Mouse (Mus musculus) liver, postnatal 0 days (tissue): ENCODE data around the gene Arl6ip4. TPM values are rescaled to one million over a fixed set of nuclear protein-coding genes. Genes with fewer than 3 reads are reported as not detected.
A peak's percentile ranks its signal among the peaks of the same experiment; 100 is the strongest.

Experiments used
- ATAC-seq: fragments of 200-750 bp; cut with Nextera tagmentation; 2 replicates; pipeline ENCODE4 v1.8.0; 2017; ENCODE audit warnings: mild to moderate bottlenecking, moderate library complexity
- DNase-seq: peaks from one replicate; pipeline ENCODE4 v3.0.0-alpha.2; 2016
- H3K27ac ChIP-seq: fragments of 300-500 bp; sonication (generic); 2 replicates; pipeline ENCODE4 v1.5.1; 2014; ENCODE audit warnings: antibody characterized with exemption, moderate library complexity, mild to moderate bottlenecking, low read depth
- H3K27me3 ChIP-seq: fragments of 300-500 bp; sonication (generic); 2 replicates; pipeline ENCODE4 v1.6.1; 2014; ENCODE audit warnings: low read length, control low read depth, mixed read lengths; ENCODE audit not compliant: insufficient read depth
- H3K36me3 ChIP-seq: fragments of 300-500 bp; sonication (generic); replicated peaks from 2 replicates; pipeline ENCODE4 v1.6.1; 2014; ENCODE audit warnings: mild to moderate bottlenecking, control low read depth, low read length, moderate library complexity, mixed read lengths; ENCODE audit not compliant: insufficient read depth
- H3K4me1 ChIP-seq: fragments of 300-500 bp; sonication (generic); 2 replicates; pipeline ENCODE4 v1.6.1; 2014; ENCODE audit warnings: antibody characterized with exemption, mild to moderate bottlenecking, control low read depth; ENCODE audit not compliant: insufficient read depth
- H3K4me2 ChIP-seq: fragments of 300-500 bp; sonication (generic); 2 replicates; pipeline ENCODE4 v1.6.1; 2014; ENCODE audit warnings: low read depth, mild to moderate bottlenecking, low read length, moderate library complexity, mixed read lengths
- H3K4me3 ChIP-seq: fragments of 300-500 bp; sonication (generic); 2 replicates; pipeline ENCODE4 v1.5.1; 2014; ENCODE audit warnings: low read depth, low read length
- H3K9ac ChIP-seq: fragments of 300-500 bp; sonication (generic); replicated peaks from 2 replicates; pipeline ENCODE4 v1.6.1; 2014; ENCODE audit warnings: mild to moderate bottlenecking, moderate library complexity
- H3K9me3 ChIP-seq: fragments of 300-500 bp; sonication (generic); 2 replicates; pipeline ENCODE4 v1.6.1; 2016; ENCODE audit warnings: mild to moderate bottlenecking, control low read depth, low read length, mixed read lengths
- CTCF ChIP-seq: sonication (generic); IDR thresholded peaks from 2 replicates; pipeline ENCODE4 v1.5.1; 2016; ENCODE audit warnings: antibody characterized with exemption, low read depth
- EP300 ChIP-seq: IDR thresholded peaks from 2 replicates; pipeline ENCODE4 v1.6.1; 2016; ENCODE audit warnings: antibody characterized with exemption, low read depth, mild to moderate bottlenecking
- WGBS: fragments of 180-500 bp; shearing (Covaris S2); extraction: QIAGEN DNeasy Blood & Tissue Kit; methylation state at CpG from one replicate; pipeline ENCODE4 v1.1.7; 2014; ENCODE audit not compliant: insufficient replicate concordance; 5-methylcytosine and 5-hydroxymethylcytosine counted together
- polyA plus RNA-seq: library from polyadenylated mRNA; unstranded; fragments of >200 nt; fragmentation: Nextera tagmentation; extraction: Ambion mirVana; gene quantifications from 2 replicates; pipeline ENCODE4 v1.2.1, GENCODE M21; 2015

Gene Arl6ip4
- polyA plus RNA-seq, 1 experiment from 2014 or later, result 53.9 TPM

- no peak overlapping the region for H3K9ac ChIP-seq
Measured at GRCm38 (mm10) chr5:124155943-124156342, 40.1 kb downstream of the Arl6ip4 start.

DNA sequence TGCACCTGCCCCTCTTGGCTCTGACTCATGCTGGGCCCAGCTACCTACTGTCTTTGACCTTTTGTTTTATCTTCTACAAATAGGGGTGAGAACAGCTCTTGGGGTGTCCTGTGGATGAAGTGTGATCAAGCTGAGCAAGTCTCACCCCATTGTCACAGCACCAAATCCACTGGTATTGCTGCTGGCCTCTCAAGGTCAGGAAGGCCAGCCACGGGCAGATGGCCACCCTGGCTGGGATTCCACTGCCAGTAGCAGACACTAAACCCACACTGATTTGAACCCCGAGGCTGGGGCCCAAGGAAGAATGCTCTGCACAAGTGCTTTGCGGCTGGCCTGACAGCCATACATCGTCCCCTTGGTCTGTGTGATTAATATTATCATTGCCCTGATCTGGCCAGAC lies 42.4 kb downstream of the Arl6ip4 start:
- no peak for ATAC-seq
- H3K4me3 ChIP-seq, result no peak overlapping the region
- H3K27ac ChIP-seq, result no peak overlapping the region
- no peak for DNase-seq
- H3K9ac ChIP-seq, result no peak overlapping the region
- no peaks in the 10 kb centered on the region for H3K36me3 ChIP-seq
- no peaks in the 10 kb centered on the region for H3K27me3 ChIP-seq
- no peaks in the 10 kb centered on the region for H3K9me3 ChIP-seq
- no peak overlapping the region for H3K4me2 ChIP-seq
- TF ChIP-seq CTCF (no peak), EP300 (no peak)
- WGBS, result 66% methylated on average over 4 of the region's 4 CpGs
- H3K4me1 ChIP-seq, result no peaks in the 10 kb centered on the region

More at GRCm38 (mm10) chr5:124155943-124156342, 40.1 kb downstream of the Arl6ip4 start:
- 75% methylated on average over 5 of the region's 5 CpGs for WGBS
- H3K4me1 ChIP-seq, result no peaks in the 10 kb centered on the region
- no peak overlapping the region for H3K4me2 ChIP-seq
- no peak overlapping the region for H3K27ac ChIP-seq
- DNase-seq, result no peak
- no peak for ATAC-seq
- H3K9me3 ChIP-seq, result no peaks in the 10 kb centered on the region
- H3K4me3 ChIP-seq, result no peak overlapping the region
- TF ChIP-seq CTCF (no peak), EP300 (no peak)
- no peaks in the 10 kb centered on the region for H3K27me3 ChIP-seq
- H3K36me3 ChIP-seq, result peaks cover 8% of the 10 kb centered on the region

DNA sequence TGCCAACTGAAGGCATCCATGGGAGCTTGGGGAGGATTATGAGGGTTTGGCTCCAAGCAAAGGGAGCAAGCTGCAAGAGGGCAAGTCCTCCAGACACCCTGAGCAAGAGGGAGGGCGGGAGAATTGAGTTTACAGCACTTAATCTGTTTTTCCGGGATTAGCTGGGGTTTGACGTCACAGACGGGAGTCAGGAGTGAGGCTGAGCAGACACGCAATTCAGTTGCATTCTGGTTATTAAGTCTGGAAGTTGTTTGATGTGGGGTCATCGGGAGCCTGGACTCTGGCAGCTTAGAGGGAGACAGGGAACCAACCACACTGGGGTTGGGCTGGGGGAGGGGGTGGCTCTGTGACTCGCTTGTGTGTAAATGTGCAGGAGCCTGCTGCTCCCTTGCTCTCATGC lies 43.6 kb downstream of the Arl6ip4 start:
- Histone ChIP-seq H3K9ac (no peak overlapping the region), H3K4me2 (no peak overlapping the region), H3K27me3 (no peaks in the 10 kb centered on the region), H3K36me3 (no peaks in the 10 kb centered on the region), H3K4me3 (no peak overlapping the region), H3K27ac (no peak overlapping the region), H3K4me1 (no peaks in the 10 kb centered on the region), H3K9me3 (no peaks in the 10 kb centered on the region)
- DNase-seq (no peak), ATAC-seq (peak; percentile 8; the same call in 1 of the 2 replicates)
- 64% methylated on average over 7 of the region's 7 CpGs for WGBS
- TF ChIP-seq EP300 (no peak), CTCF (no peak)

- no peak overlapping the region for H3K4me3 ChIP-seq
- DNase-seq (no peak), ATAC-seq (no peak)
- peaks cover 5% of the 10 kb centered on the region; the same call in 1 of the 2 replicates for H3K4me1 ChIP-seq
- H3K36me3 ChIP-seq, result no peaks in the 10 kb centered on the region
- H3K27me3 ChIP-seq, result no peaks in the 10 kb centered on the region
- H3K4me2 ChIP-seq, result no peak overlapping the region
- 58% methylated on average over 10 of the region's 10 CpGs for WGBS
- no peak for TF ChIP-seq CTCF
- no peak for TF ChIP-seq EP300
- H3K9me3 ChIP-seq, result no peaks in the 10 kb centered on the region
- no peak overlapping the region for H3K9ac ChIP-seq
- H3K27ac ChIP-seq, result no peak overlapping the region
Measured at GRCm38 (mm10) chr5:124161831-124162230, 45.9 kb downstream of the Arl6ip4 start.

- DNase-seq (peak; percentile 65), ATAC-seq (peak; percentile 55; the same call in 1 of the 2 replicates)
- H3K4me3 ChIP-seq, result no peak overlapping the region
- no peaks in the 10 kb centered on the region for H3K9me3 ChIP-seq
- no peak overlapping the region for H3K9ac ChIP-seq
- peak; percentile 72 for TF ChIP-seq CTCF
- no peak for TF ChIP-seq EP300
- H3K4me1 ChIP-seq, result peaks cover 10% of the 10 kb centered on the region
- no peaks in the 10 kb centered on the region for H3K27me3 ChIP-seq
- no peaks in the 10 kb centered on the region for H3K36me3 ChIP-seq
- no peak overlapping the region for H3K4me2 ChIP-seq
- WGBS, result 72% methylated on average over 5 of the region's 5 CpGs
- no peak overlapping the region for H3K27ac ChIP-seq
Measured at GRCm38 (mm10) chr5:124162577-124162976, 46.7 kb downstream of the Arl6ip4 start.

DNA sequence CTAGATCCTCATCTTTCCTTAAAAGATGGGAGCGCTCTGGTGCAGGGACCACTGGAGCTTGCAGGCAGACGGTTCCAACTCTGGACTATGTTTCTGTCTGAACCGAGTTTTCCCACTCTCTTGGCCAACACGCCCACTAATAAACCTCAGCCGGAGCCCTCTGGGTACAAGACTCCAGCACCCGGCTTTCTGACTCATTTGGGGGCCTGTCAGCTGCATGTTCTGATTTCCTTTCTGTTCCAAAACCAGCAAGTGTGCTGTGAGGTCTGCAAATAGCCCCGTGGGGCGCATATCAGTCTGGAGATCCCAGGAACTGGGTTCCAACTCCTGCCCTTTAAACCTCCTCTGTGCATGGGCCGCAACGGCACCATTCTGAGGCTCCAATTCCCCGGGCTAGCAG lies 47.6 kb downstream of the Arl6ip4 start:
- H3K4me2 ChIP-seq, result no peak overlapping the region
- ATAC-seq (no peak), DNase-seq (no peak)
- no peaks in the 10 kb centered on the region for H3K27me3 ChIP-seq
- H3K9ac ChIP-seq, result no peak overlapping the region
- H3K27ac ChIP-seq, result no peak overlapping the region
- no peaks in the 10 kb centered on the region for H3K36me3 ChIP-seq
- no peaks in the 10 kb centered on the region for H3K9me3 ChIP-seq
- peaks cover 12% of the 10 kb centered on the region for H3K4me1 ChIP-seq
- TF ChIP-seq CTCF (no peak), EP300 (no peak)
- H3K4me3 ChIP-seq, result no peak overlapping the region
- 73% methylated on average over 11 of the region's 11 CpGs for WGBS
